Mouse (Mus musculus) hindbrain, postnatal 0 days (tissue): ENCODE data around the gene Trabd2b. TPM values are rescaled to one million over a fixed set of nuclear protein-coding genes. Genes with fewer than 3 reads are reported as not detected.

ENCODE experiments used
- ATAC-seq: fragments of 200-750 bp; cut with Nextera tagmentation; 2 replicates; pipeline ENCODE4 v1.8.0; 2017; ENCODE audit warnings: mild to moderate bottlenecking, moderate TSS enrichment, moderate library complexity
- DNase-seq: peaks from one replicate; pipeline ENCODE4 v3.0.0-alpha.2; 2015; ENCODE audit warnings: low spot score
- H3K27ac ChIP-seq: fragments of 300-500 bp; sonication (generic); 2 replicates; pipeline ENCODE4 v1.5.1; 2014; ENCODE audit warnings: mild to moderate bottlenecking
- H3K27me3 ChIP-seq: fragments of 300-500 bp; sonication (generic); 2 replicates; pipeline ENCODE4 v1.6.1; 2014; ENCODE audit warnings: low read length, mixed read lengths; ENCODE audit not compliant: insufficient read depth
- H3K36me3 ChIP-seq: fragments of 300-500 bp; sonication (generic); 2 replicates; pipeline ENCODE4 v1.6.1; 2014; ENCODE audit warnings: low read length, mixed read lengths; ENCODE audit not compliant: insufficient read depth
- H3K4me1 ChIP-seq: fragments of 300-500 bp; sonication (generic); 2 replicates; pipeline ENCODE4 v1.6.1; 2014; ENCODE audit warnings: antibody characterized with exemption, low read length, mixed read lengths; ENCODE audit not compliant: insufficient read depth
- H3K4me2 ChIP-seq: fragments of 300-500 bp; sonication (generic); 2 replicates; pipeline ENCODE4 v1.6.1; 2014; ENCODE audit warnings: low read depth, mild to moderate bottlenecking, low read length, moderate library complexity, mixed read lengths
- H3K4me3 ChIP-seq: fragments of 300-500 bp; sonication (generic); 2 replicates; pipeline ENCODE4 v1.5.1; 2014; ENCODE audit warnings: low read length
- H3K9ac ChIP-seq: fragments of 300-500 bp; sonication (generic); replicated peaks from 2 replicates; pipeline ENCODE4 v1.6.1; 2014; ENCODE audit warnings: mild to moderate bottlenecking, low read length, moderate library complexity, mixed read lengths
- H3K9me3 ChIP-seq: fragments of 300-500 bp; sonication (generic); 2 replicates; pipeline ENCODE4 v1.6.1; 2016; ENCODE audit warnings: low read length, mixed read lengths
- CTCF ChIP-seq: IDR thresholded peaks from 2 replicates; pipeline ENCODE4 v1.5.1; 2016; ENCODE audit warnings: antibody characterized with exemption, control low read depth, low read depth
- WGBS: fragments of 180-500 bp; shearing (Covaris S2); extraction: QIAGEN DNeasy Blood & Tissue Kit; methylation state at CpG from one replicate; pipeline ENCODE4 v1.1.7; 2014; 5-methylcytosine and 5-hydroxymethylcytosine counted together
- polyA plus RNA-seq: library from polyadenylated mRNA; unstranded; fragments of >200 nt; fragmentation: Nextera tagmentation; extraction: Ambion mirVana; gene quantifications from 2 replicates; pipeline ENCODE4 v1.2.1, GENCODE M21; 2015
- total RNA-seq: library from RNA; depleted of rRNA; stranded (reverse); fragments of >200 nt; gene quantifications from 2 replicates; pipeline ENCODE4 v1.2.3, GENCODE M21; 2014

Gene Trabd2b
- total and polyA plus RNA-seq, 2 experiments from 2014 or later: 0.65 to 1.8 TPM

DNA sequence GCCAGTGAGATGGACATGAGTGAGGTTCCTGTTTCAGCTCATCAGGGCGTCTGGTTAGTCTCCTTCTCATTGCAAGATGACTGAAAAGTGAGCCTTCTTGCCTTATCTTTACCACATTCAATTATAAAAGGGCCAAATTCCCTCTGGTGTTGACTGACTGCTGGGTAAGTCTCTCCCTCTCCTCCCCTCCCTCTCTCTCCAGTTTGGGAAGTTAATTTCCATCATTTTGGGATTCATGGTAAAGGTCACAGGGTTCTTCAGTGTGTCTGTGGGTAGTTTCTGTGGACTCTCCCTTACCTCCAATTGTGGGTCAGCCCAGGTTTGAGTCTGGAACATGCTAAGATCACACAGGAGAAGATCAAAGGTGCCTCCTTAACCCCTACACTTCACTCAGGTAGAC lies 28.2 kb downstream of the Trabd2b start:
- WGBS: 80% methylated on average over 1 of the region's 1 CpGs
- Histone ChIP-seq H3K9me3 (no peaks in the 10 kb centered on the region), H3K36me3 (no peaks in the 10 kb centered on the region), H3K4me2 (no peak overlapping the region), H3K9ac (no peak overlapping the region), H3K27me3 (no peaks in the 10 kb centered on the region), H3K4me1 (no peaks in the 10 kb centered on the region), H3K4me3 (no peak overlapping the region), H3K27ac (no peak overlapping the region)
- ATAC-seq: no peak
- TF ChIP-seq CTCF: no peak
- DNase-seq: no peak

DNA sequence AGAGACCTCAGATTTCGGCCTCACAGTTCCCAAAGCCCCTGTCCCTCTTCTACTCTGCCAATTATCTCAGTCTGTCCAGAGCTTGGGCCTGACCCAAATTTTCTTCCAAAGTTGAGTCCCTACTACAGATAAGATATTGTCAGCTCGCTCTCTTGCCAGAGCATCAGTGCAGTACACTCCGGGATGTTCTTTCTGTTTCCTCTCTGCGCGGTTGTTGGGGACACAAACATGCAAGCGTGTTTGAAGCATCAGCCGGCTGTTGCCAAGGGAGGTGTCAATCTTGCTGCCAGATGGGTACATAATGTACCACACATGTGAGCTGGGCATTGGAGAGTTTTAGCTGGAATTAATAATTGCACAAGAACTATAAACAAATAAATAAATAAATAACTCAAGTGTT lies 28.9 kb downstream of the Trabd2b start:
- WGBS: 72% methylated on average over 7 of the region's 7 CpGs
- H3K4me2 ChIP-seq: no peak overlapping the region
- TF ChIP-seq CTCF: no peak
- H3K27ac ChIP-seq: no peak overlapping the region
- no peaks in the 10 kb centered on the region for H3K36me3 ChIP-seq
- H3K4me1 ChIP-seq: no peaks in the 10 kb centered on the region
- DNase-seq (peak; percentile 52), ATAC-seq (peak; percentile 82)
- H3K4me3 ChIP-seq: no peak overlapping the region
- H3K9ac ChIP-seq: no peak overlapping the region
- no peaks in the 10 kb centered on the region for H3K9me3 ChIP-seq
- H3K27me3 ChIP-seq: no peaks in the 10 kb centered on the region

GRCm38 (mm10) chr4:114438764-114439163 lies 32.2 kb downstream of the Trabd2b start:
- Histone ChIP-seq H3K27ac (no peak overlapping the region), H3K36me3 (no peaks in the 10 kb centered on the region), H3K4me1 (no peaks in the 10 kb centered on the region), H3K9ac (no peak overlapping the region), H3K9me3 (no peaks in the 10 kb centered on the region), H3K4me2 (no peak overlapping the region), H3K27me3 (no peaks in the 10 kb centered on the region), H3K4me3 (no peak overlapping the region)
- no peak for ATAC-seq
- peak; percentile 55 for TF ChIP-seq CTCF
- DNase-seq: no peak
- WGBS: 57% methylated on average over 2 of the region's 2 CpGs

- H3K4me3 ChIP-seq: no peak overlapping the region
- H3K27me3 ChIP-seq: no peaks in the 10 kb centered on the region
- H3K27ac ChIP-seq: no peak overlapping the region
- WGBS: 43% methylated on average over 2 of the region's 2 CpGs
- no peak overlapping the region for H3K4me2 ChIP-seq
- H3K4me1 ChIP-seq: no peaks in the 10 kb centered on the region
- H3K9ac ChIP-seq: no peak overlapping the region
- H3K36me3 ChIP-seq: no peaks in the 10 kb centered on the region
- H3K9me3 ChIP-seq: no peaks in the 10 kb centered on the region
- 0 out of 2 replicates have a peak, but pooled peaks have one; percentile 49 for ATAC-seq
- peak; percentile 56 for DNase-seq
- TF ChIP-seq CTCF: peak; percentile 71
Measured at GRCm38 (mm10) chr4:114442186-114442585, 35.7 kb downstream of the Trabd2b start.

DNA sequence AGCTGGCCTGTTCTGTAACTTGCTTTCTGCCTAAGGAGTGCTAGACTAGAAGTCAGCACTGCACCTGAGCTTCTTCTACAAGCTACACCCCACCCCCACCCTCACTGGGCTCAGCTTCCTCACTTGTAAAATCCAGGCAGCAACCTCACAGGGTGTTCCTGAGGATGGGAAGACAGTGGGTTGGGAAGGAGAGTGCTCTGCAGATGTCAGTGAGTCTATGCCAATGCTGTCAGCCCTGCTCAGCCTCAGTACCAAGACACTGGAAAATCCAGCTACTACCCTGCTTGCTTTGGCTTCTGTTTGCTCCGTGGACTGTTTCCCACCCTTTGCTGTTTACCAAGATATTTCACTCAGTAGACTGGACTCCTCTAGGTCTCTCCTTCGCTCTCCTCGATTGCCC lies 36.1 kb downstream of the Trabd2b start:
- peak; percentile 56; the same call in 1 of the 2 replicates for ATAC-seq
- peak; percentile 26 for DNase-seq
- Histone ChIP-seq H3K27me3 (no peaks in the 10 kb centered on the region), H3K4me1 (no peaks in the 10 kb centered on the region), H3K9me3 (no peaks in the 10 kb centered on the region), H3K27ac (no peak overlapping the region), H3K4me3 (no peak overlapping the region), H3K4me2 (no peak overlapping the region), H3K9ac (no peak overlapping the region), H3K36me3 (no peaks in the 10 kb centered on the region)
- TF ChIP-seq CTCF: no peak
- 78% methylated on average over 3 of the region's 3 CpGs for WGBS

DNA sequence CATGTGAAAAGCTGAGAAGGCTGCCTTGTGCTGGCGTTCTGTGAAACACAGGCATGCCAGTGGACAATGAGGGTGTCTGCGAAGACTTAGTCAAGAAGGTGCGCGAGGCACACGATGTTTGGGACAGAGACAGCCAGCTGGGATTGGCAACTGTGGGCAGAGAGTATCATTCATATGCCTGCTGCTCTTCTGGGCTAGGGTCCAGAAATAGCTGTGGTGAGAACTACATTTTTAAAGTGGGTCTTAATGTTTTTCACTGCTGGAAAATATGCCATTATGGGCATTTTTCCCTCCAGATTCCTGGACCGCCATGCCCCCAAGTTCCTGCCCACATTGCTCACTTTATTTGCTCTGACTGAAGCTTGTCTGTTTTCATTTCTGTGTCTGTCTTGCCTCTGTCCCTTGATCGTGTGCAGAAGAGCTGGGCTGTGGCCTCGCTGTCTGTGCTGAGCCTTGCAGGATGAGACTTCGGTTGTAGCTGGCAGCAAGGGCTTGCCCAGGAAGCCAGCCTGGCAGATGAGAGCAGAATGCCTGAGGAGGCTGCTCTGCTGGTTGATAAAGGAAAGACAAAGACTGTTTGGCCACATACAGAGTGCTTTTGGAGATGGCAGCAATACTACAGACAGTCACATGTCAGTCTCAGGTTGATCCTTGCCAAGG lies 42.0 kb downstream of the Trabd2b start:
- Histone ChIP-seq H3K27me3 (no peaks in the 10 kb centered on the region), H3K9ac (no peak overlapping the region), H3K9me3 (no peaks in the 10 kb centered on the region), H3K36me3 (no peaks in the 10 kb centered on the region), H3K4me2 (no peak overlapping the region), H3K27ac (no peak overlapping the region), H3K4me3 (no peak overlapping the region), H3K4me1 (no peaks in the 10 kb centered on the region)
- DNase-seq (peak; percentile 52), ATAC-seq (peak; percentile 40; the same call in 1 of the 2 replicates)
- TF ChIP-seq CTCF: no peak
- WGBS: 41% methylated on average over 9 of the region's 9 CpGs

GRCm38 (mm10) chr4:114453101-114453500 lies 46.6 kb downstream of the Trabd2b start:
- Histone ChIP-seq H3K27me3 (no peaks in the 10 kb centered on the region), H3K27ac (no peak overlapping the region), H3K4me3 (no peak overlapping the region), H3K9ac (no peak overlapping the region), H3K36me3 (no peaks in the 10 kb centered on the region), H3K4me2 (no peak overlapping the region), H3K9me3 (no peaks in the 10 kb centered on the region), H3K4me1 (no peaks in the 10 kb centered on the region)
- WGBS: 60% methylated on average over 3 of the region's 3 CpGs
- DNase-seq (no peak), ATAC-seq (no peak)
- TF ChIP-seq CTCF: no peak
